Mouse (Mus musculus): ENCODE measurements around the gene Msl1.
A peak's percentile ranks its signal among the peaks of the same experiment; 100 is the strongest.

Msl1 gene

DNA sequence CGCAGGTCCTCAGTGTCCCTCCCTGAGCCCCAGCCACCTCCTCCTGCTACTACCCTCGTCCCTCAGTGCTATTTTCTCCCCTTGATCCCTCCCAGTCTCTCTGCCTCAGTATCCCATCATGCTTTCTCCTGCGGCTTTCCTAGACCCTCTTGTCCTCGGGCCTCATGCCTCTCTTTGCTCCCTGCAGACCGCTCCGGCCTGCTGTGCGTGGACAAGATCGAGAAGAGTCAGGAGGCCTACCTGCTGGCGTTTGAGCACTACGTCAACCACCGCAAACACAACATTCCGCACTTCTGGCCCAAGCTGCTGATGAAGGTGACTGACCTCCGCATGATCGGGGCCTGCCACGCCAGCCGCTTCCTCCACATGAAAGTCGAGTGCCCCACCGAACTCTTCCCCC is 31.2 kb upstream of the Msl1 start:
- no peak for ATAC-seq (ENCODE audit: low TSS enrichment)

DNA sequence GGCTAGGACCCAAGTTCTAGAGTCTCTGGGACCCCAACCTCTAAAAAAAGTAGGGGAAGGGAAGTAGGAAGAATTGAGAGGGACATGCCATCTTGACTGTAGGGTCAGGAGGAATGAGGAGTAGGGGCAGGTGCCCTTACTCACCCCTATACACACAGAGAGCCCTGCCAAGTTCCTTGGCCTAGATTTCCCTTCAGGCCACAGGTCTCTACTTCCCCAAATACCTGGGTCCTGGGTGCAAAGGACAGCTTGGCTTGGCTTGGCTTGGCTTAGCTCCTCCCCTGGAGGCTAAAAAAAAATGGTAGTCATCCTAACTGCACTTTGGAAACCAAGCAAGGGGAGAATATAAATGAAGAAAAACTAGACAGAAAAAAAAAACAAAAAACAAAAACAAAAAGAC is 30.6 kb upstream of the Msl1 start:
- no peak for ATAC-seq (ENCODE audit: low TSS enrichment)

DNA sequence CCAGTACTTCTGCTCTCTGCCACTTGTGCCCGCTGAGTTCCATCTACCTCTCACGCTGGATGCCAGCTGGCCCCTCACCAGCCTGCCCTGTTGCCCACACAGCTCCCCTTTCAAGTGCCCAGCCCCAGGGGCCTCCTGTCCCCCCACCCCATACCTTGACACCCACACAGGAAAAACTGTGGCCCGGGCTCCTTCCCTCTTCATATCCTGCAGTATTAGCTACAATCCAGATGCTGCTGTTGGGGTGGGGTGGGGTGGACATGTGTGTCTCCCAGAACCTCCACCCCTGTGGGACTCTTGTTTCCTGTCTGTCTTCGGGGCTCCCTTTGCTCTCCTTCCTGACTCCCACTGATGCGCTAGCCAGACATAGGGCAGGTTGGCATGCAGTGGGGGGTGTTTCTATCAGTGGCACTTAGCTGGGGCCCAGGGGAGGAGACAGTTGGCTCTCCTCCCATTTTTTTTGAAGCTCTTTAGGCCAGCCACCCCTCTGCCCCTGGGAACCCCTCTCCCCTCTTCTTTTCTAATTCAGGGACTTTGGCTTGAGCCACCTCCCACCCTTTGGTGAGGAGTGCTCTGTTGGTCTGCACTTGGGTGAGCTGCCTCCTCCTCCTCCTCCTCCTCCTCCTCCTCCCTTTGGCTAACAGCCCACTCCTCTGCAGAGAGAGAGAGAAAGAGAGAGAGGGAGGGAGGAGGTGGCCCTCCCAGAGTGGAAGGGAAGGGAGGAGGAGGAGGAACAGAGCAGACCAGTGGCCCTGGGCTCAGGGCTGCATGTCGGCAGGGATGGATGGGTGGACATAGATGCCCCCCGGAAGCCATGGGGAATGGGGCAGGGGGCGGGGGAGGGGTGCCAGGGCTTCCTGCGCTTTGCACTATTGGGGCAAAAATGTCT is 29.7 kb upstream of the Msl1 start:
- no peak for ATAC-seq (ENCODE audit: low TSS enrichment)

DNA sequence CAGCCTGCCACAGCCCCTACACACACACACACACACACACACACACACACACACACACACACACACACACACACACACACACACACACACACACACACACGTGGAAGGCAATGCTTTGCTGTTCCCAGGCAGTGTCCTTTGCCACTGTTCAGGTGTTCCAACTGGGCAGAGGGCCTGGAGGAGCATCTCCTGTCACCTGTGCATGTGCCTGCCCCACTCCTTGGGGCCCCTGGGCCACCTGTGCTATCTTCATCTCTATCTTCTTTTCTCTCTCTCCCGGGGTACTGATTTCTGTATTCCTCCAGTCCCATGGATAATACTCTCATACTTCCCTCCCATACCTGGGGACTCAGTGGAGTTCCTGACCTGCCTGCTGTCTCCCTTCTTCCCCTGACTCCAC is 29.0 kb upstream of the Msl1 start:
- ATAC-seq (ENCODE audit: low TSS enrichment), result no peak

DNA sequence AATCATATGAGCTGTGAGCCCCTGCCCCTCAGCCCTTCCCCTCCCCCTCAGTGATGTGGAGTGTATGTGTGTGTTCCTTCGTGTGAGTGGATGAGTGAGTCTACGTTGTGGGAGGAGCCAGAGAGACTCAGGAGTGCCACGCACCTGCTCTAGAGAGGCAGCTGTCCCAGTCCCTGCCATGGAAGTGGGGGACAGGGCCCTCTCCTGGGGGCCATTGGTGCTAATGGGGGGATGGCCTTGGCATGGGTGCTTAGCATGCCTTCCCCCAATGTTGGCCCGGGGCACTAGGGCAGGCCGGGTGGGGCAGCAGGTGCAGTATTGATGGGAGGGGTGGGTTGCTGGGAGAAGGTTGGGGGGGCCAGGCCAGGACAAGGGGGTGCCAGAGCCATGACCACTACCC is 28.5 kb upstream of the Msl1 start:
- no peak for ATAC-seq (ENCODE audit: low TSS enrichment)

DNA sequence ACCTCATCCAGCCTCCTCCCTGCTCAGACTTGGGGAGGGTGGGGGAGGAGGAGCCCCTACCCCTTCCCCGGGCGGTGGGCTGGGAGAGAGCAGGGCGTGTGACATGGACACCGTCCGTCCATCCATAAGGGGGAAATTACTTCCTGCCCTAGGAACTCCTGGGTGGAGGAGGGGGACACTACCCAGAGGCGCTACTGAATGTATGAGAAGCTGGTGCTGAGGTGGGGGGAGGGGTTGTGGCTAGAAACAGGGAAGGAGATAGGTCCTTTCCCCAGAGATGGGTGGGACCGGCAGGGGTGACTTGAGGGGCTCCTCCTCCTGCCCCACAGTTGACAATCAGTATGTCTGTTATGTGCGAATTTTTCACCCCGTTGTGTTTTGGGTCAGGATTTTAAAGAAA is 28.0 kb upstream of the Msl1 start:
- ATAC-seq (ENCODE audit: low TSS enrichment), result no peak; the same call in 1 of the 2 replicates

DNA sequence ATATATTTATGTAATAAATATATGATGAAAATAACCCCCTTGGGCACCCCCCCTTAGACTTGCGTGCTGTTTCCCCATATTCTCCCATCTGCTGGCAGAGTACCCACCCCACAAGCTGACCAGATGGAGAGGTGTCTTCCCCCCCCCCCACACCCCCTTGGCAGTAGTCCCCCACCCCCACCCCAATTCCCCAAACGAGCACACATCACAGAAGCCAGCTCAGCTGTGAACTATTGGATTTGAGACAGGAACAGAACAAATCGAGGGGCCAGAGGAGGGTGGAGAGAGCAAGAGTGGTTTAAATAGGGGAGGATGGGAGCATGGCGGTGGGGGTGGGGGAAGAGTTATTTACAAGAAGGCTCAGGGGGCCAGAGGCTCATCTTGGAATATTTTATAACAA is 27.6 kb upstream of the Msl1 start:
- no peak for ATAC-seq (ENCODE audit: low TSS enrichment)

DNA sequence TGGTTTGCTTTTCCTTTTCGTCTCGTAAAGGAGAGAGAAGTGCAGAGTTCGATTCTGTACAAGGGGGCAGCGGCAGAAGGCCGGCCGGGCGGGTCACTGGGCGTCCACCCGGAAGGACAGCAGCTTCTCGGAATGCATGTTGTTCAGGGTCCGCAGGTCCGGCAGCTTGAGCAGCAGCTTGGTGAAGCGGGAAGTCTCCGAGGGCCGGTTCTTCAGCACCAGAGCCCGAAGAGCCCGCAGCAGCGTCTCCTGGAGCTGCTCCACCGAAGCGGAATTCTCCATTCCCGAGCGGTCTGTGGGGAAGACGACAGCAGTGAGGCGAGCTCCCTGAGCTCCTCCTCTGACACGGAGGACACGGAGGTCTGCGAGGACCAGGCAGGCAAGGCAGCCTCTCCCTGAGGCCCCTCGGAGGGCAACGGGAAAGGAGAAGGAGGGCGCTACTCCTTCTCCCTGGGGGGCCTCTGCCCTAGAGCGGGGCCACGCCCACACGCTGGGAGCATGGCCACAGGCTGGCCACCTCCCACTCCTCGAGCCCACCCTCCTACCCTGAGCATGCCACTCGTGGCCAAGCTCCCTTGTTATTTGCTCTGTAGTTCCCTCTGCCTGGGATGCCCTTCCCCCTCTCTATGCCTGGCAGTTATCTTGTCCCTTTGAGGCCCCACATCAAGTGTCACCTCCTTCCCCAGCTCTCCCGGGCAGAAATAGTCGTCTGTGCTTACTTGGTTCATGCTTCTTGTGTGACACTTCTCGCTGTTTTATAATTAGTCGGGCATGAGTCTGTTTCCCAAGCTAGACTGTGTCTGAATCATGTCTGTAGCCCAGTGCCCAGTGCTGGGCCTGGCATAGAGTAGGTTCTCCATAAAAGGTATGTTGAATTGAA is 26.9 kb upstream of the Msl1 start:
- ATAC-seq (ENCODE audit: low TSS enrichment), result peak; percentile 4; the same call in 1 of the 2 replicates

DNA sequence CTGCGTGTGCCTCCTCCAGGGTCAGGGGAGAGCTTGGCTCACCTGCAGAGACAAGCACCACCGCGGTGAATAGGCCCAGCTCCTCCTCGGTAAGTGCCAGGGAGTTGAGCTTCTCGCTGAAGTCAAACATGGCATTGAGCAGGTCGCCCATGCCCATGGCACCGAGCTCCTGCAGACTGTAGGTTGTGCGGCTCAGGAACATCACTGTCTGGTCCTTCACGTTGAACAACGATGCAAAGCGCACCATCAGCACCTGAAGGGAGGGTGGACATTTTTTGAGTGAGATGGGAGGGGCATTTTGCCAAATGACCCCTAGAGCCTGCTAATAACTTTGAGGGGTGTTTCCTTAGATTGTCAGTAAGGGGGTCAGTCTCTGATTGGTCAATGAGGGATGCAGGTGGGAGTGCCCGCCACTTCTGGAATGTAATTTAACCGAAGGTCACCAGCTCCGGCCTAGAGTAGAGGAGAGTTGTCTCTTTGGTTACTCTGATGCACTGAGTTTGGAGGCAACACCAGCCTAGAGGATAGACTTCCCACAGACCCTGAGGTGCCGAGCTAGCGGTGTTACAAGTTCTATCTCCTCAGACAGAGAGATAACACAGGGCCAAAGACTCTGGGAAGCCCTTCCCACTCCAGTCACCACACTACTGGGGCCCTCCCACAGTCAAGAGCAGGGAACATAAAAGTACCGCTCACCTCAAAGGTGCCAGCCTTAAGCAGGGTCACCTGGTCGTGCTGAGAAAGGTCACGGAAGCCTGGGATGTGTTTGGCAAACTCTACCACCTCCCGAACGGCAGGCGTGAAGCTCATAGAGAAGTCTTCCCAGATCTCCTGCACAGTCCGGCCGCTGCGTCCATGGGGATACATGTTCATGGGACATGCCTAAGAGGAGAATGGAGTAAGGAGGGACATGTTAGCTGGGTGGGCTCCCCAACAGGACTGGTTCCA is 26.0 kb upstream of the Msl1 start:
- no peak for ATAC-seq (ENCODE audit: low TSS enrichment)

DNA sequence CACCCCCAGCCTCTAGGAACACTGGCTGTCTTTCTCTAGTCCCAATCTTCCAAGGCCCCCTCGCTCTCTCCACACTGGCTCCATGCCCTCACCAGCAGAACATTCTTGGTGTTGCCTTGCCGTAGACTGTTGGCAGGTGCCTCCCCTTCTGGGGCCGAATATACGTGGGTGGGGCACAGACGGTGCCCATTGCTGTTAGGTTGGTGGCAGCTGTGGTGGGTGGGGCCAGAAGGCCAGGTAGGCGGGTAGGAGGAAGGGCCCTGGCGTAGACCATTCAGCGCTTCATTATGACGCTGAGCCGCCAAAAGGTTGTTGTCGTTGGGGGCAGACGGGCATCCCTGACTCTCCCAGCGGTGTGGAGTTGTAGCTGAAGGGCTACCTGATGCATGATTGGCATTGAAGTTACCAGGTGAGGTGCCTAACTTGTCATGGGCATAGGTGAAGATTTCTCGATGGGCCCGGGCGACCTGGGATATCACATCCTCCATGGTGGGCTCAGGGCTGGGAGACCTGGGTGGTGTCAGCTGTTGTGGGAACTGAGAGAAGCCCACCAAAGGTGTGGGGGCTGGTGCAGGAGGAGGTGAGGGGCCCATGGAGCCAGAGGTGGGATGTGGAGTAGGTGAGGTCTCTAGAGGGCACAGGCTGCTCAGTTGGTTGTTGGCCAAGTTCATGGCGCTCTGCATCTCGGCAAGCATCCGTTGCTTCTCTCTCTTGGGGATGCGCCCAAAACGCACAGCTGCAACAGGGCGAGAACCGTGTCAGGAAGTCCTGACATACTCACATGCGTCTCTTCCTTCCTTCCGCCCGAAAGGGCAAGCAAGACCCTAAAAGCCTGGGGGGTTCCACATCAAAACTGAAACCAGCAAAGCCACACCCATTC is 25.0 kb upstream of the Msl1 start:
- ATAC-seq (ENCODE audit: low TSS enrichment), result peak; percentile 2; the same call in 1 of the 2 replicates

DNA sequence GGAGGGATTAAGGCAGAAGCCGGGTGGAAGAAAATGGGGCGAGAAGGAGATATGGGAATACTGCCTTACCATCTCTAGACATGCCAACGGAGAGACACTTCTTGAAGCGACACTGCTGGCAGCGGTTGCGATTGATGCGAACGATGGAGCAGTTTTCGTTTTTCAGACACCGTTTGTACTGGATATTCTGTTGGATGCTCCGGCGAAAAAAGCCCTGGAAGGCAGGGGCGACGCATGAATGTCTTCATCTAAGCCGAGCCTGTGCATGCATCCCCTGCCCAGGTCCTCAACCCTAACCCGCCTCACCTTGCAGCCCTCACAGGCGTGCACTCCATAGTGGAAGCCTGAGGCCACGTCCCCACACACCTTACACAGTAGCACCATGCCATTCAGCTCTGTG is 24.2 kb upstream of the Msl1 start:
- ATAC-seq (ENCODE audit: low TSS enrichment), result no peak

DNA sequence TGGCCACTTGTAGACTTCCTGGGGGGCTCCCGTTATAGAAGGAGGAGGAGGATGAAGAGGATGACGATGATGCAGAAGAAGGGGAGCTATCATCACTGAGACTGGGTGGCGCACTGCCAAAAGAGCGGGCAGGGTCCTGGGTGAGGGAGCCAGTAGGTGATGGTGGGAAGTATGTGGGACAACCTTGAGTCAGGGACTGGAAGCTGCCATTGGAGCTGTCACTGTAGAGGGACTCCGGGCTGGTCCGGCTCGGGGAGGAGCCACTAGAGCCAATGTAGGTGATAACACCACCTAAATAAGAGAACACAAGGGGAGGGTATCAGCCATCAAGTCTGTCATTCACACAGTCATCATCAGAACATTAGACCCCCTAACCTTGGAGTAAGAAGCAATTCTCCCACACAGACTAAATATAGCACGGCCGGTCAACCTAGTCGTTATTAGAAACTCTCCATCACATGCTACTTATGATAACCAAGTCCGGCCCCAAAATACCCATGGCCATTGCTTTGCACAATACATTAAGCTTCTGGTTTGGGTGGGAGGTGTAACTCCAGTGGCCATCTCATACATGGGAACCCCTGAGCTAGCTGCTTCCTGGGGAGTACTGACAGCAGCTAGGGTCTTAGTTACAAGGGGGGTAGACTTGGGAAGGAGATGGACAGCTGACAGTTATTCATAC is 23.3 kb upstream of the Msl1 start:
- ATAC-seq (ENCODE audit: low TSS enrichment), result no peak

DNA sequence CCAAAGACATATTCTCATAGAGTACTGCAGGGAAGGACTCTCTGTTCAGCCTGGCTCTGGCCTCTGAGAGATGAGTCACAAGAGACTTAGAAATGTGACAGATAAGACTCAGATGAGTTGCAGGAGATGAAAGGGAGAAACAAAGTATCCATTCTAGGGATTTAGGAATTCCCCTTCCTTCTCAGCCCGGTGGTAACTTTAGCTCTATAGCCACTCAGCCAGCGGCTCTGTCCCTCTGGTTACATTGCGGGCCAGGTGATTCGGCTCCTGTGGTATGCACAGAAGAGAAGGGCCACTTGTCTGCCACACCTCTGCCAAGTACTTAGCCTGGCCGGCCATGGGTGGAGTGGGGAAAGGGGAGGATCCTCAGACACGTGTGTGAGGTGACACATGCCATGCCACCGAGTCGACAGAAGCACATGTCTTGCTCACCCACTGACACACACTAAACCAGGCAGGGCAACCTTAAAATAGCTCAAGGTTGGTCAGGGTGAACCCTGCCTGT is 22.6 kb upstream of the Msl1 start:
- no peak for ATAC-seq (ENCODE audit: low TSS enrichment)

DNA sequence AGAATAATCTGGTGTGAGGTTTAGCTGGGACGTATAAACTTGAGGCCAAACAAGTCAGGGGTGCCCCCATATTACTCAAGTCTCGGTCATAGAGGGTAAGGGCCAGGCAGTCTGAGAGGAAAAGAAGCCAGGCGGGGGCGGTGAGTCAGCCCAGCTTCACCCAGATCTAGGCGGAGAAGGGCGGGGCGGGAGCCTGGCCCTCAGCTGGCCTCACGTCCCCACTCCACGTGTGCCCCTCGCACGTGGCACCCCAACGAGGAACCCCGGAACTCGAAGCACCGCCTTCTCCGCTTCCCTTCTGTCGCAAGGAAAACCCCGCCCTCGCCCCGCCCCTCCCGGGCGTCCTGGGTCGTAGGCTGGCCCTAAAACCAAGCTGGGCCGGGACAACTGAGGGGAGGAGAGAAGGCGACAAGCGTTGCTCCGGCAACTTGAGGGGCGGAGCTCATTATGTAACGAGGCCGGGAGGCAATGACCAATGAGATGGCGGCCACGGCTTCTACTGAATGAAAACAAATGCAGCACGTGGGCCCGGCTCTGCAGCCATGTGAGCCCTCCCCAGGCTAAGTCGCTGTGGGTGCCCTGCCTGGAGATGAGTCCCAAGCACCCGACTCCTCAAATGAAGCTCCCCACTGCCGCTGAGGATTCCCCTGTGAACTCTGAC is 21.6 kb upstream of the Msl1 start:
- ATAC-seq (ENCODE audit: low TSS enrichment), result peak; percentile 31

DNA sequence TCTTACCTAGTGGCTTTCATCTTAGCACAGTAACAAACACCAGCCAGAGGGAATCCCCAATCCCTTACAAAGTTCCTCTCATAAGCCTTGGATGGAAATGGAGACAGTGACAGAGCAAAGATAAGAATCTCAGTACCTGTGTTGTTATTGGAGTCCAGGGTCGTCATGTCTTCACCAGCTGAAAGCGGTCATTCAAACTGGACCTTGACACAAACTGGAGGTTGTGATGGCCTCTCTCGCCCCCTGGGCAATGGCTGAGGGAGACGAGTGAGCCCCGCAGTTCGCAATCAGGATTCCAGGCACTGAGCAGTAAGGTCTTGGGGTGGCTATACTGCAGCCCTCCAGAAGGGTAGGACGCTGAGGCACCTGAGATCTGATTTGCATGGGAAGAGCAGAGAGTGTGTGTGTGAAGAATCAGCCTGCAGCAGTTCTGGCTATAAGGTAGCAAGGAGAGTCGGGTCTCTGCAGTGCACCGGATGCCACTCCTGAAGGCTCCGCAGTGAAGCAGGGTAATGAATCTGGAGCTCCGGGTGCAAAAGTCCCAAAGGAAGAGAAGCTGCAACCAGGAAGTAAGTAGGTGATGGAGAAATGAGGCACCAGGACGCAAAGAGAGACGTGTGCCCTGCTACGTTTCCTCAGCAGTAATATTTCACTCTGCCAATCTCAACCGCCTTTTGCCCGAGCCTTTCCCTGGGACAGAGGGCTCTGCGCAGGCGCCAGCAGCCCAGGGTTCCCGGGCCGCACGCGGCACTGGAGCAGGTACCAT is 20.6 kb upstream of the Msl1 start, which contains the start of gene Nr1d1:
Gene Nr1d1, minus strand, starts transcription at position 752 of the 766 bp plus-strand sequence.
- peak; percentile 27 for ATAC-seq (ENCODE audit: low TSS enrichment)

DNA sequence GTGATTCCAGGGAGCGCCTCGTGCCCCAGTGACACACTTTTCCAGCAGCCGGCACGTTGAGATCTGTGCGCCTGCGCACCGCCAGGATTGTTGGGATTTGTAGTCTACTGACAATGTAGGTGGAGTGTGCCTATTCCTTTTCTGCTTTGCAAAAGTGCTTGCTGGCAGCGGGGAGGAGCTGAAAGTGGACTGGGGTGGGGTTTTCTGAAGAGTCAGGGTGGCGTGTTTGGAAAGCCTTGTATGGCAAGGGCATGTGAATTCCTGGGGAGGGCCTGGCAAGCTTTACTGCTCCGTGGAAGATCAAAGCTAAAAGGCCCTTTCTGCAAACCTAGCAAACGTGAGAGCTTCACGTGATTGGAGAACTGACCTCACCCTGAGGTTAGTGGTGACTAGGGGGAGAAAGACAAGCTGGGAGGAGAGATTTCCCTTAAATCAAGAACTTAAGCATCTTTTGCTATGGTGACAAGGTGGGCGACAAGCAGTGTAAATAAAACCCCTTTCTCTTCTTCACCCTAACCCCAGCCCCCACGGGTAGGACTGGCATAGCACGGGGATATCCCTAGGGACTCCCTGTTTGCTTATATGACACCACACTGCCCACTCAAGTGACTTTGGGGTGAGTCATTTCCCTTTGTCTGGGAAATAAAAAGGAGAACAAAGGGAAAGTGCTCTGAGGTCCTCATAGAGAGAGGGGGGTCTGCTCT is 19.8 kb upstream of the Msl1 start:
- ATAC-seq (ENCODE audit: low TSS enrichment), result peak; percentile 65

DNA sequence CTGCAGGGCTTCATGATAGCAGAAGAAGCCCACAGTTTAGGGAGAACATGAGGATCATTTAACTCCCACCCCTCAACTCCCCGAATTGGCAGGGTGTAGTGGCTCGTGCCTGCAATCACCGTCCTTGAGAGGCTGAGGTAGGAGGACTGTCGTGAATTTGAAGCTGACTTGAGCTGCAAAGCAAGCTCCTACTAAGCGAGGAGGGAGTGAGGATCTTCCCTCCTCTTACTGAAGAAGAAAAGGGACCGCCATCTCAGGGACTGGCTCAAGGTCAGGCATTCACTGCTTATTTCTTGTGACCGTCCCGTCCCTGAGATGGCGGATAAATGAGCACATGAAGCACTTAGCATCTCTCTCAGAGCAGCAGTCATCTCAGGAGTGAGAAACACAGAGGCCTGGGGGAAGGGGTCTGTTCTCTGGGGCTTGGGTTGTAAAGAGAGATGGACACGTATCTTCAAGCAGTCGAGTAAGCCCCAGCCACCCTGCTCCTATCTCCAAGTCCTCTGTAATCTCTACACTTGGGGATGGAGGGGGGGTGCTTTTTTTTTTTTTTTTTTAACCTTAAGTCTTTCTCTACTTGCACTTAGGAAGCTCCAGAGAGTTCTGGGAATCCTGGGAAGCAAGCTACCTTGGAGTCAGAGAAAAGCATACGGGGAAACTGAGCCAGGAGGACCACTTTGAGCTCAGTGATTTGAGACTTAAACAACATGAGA is 19.1 kb upstream of the Msl1 start:
- ATAC-seq (ENCODE audit: low TSS enrichment), result no peak

All from frontal cortex, adult (tissue).